Mouse (Mus musculus) CH12F3 (cell line): Measurements from ENCODE around the gene Gm9857.

Source experiments
- in situ Hi-C: fragments of 300-500 bp; cut with MboI; formaldehyde crosslinking; loops from 2 replicates; pipeline ENCODE4 v1.14.3; 2020; ENCODE audit warnings: low sequenced_read_pairs

The Gm9857 gene

GRCm38 (mm10) chr3:108926308-108926707, 13.9 kb downstream of the Gm9857 start:
- in situ Hi-C loops: no loop called here

GRCm38 (mm10) chr3:108925677-108926076, 14.6 kb downstream of the Gm9857 start:
- in situ Hi-C loops: no loop called here

GRCm38 (mm10) chr3:108921822-108922221, 18.4 kb downstream of the Gm9857 start:
- in situ Hi-C loops: no loop called here

DNA sequence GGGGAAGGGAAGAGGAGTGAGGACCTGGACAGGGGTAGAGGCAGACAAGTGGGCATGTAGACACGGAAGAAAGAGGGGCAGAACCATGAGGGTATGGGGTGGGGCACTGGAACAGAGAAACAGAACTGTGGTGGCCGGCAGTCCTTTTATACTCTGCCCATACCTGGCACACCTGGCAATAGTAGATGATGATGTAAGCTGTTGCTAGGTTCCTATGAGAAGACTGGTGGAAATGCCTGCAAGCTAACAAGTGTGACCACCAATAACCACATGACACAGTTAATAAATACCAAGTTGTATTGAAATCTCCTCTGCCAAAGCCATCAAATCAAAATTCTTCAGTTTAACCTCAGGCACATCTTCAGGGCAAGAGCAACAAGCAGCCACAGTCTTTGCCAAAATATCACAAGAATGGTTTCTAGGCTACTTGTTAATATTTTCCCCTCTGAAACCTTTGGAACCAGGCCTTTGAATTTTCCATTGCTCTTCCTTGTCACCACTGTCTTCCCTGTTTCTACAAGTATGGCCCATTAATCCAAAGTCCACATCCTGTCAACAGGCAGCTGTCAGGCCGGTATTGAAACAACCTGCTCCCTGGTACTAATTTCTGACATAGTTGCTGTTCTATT, 19.7 kb downstream of the Gm9857 start:
- in situ Hi-C loops: no loop called here

DNA sequence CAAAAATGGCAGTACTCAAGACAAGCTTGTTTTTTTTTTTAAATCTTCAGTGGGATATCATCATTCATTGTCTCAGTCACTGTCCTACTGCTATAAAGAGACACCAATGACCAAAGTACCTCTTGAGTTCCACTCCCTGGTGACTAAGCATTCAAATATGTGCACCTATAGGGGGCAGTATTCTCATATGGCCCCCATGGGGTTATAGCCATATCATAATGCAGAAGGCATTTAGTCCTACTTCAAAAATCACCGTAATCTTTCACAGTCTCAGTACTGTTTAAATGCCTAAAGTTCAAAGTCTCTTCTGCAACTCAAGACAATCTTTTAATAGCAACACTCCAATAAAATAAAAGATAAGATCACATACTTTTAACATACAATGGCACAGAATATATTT, 21.4 kb downstream of the Gm9857 start:
- in situ Hi-C loops: no loop called here

- in situ Hi-C loops: no loop called here
These were observed 22.3 kb downstream of the Gm9857 start for GRCm38 (mm10) chr3:108917986-108918385.

GRCm38 (mm10) chr3:108916857-108917256, 23.4 kb downstream of the Gm9857 start:
- in situ Hi-C loops: no loop called here

- in situ Hi-C loops: no loop called here
These were observed 24.2 kb downstream of the Gm9857 start for GRCm38 (mm10) chr3:108915999-108916398.

GRCm38 (mm10) chr3:108911548-108912413, 28.5 kb downstream of the Gm9857 start, which contains the start of gene Prpf38b:
Prpf38b (minus strand) TSS chr3:108911727.
- in situ Hi-C loops: no loop called here

- in situ Hi-C loops: no loop called here
These were observed 29.1 kb downstream of the Gm9857 start for GRCm38 (mm10) chr3:108911081-108911547.

DNA sequence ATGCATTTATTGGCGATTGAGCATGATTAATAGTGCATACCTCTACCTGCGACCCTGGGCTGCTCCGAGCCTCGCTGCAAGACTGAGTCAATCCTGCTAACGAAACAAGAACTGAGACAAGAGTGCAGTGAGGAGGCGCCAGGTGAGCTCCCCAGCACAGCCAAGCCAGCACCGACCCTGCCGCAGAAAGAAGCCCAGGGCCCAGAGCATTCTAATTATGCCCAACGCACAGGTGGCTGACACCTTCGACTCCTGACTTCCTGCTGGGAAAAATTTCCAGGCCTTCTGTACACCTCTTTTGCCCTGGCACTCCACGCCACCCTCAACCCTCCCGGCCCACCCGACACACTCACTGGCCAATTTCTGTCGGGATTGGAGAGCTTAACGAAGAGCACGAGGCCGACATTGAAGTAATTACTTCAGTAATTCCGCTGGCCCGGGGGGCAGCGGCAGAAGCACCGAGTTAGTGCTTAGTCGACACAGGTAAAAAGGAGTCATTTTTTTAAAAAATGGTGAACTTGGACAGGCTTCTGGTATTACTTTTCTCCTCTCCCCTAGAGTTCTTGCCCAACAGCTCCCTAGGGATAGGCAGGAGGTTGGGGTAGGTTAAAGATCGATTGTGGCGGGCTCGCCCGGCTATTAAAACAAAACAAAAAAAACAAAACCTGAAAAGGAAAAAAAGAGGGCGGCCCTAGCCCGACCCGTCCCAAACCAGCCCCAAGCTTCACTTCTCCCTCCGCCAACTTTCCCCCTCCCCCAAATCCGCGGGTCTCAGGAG, 29.8 kb downstream of the Gm9857 start:
- in situ Hi-C loops: no loop called here

GRCm38 (mm10) chr3:108902934-108903333, 37.3 kb downstream of the Gm9857 start:
- in situ Hi-C loops: loop anchor here (10.0 kb wide), 2 partner anchors 48 to 128 kb away; no protein-coding TSS in a partner anchor

- in situ Hi-C loops: loop anchor here (10.0 kb wide), 2 partner anchors 47 to 127 kb away; no protein-coding TSS in a partner anchor
These were observed 38.2 kb downstream of the Gm9857 start for GRCm38 (mm10) chr3:108902038-108902437.

- in situ Hi-C loops: loop anchor here (10.0 kb wide), 2 partner anchors 46 to 126 kb away; no protein-coding TSS in a partner anchor
These were observed 39.6 kb downstream of the Gm9857 start for GRCm38 (mm10) chr3:108900681-108901080.

DNA sequence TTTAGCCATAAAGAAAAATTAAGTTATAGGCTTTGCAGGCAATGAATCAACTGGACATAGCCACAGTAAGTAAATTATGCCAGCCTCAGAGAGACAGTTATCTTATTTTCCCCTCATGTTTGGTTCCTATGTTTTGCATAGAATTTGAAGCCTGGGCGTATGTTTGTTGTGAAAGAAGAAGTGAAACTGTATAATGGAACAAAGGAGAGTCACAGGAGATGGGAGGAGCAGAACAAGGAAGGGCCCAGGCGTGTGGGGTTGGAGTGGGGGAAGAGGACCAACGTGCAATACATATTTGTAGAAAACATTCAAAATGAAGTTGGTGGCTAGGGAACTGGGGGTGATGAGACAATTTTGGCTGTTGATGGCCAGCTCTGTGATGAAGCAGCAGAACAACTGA, 40.1 kb downstream of the Gm9857 start:
- in situ Hi-C loops: loop anchor here (10.0 kb wide), 2 partner anchors 45 to 125 kb away; no protein-coding TSS in a partner anchor

- in situ Hi-C loops: no loop called here
These were observed 41.6 kb downstream of the Gm9857 start for GRCm38 (mm10) chr3:108898640-108899039.

DNA sequence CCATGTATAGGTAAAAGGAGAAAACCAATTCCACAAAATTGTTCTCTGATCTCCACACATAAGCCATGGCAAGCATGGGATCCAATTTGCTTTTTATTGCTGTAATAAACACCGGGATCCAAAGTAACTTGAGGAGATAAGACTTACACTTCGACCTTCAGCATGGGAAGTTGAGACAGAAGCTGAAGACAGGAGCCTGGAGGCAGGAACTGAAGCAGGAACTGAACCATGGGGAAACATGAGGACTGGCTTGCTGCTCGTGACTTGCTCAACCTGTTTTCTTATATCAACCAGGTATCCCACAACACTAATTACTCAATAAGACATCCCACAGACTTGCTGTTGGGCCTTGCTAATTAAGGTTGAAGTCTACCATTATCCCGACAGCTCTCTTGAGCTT, 47.3 kb downstream of the Gm9857 start:
- in situ Hi-C loops: no loop called here

- in situ Hi-C loops: no loop called here
These were observed 48.2 kb downstream of the Gm9857 start for GRCm38 (mm10) chr3:108892080-108892479.
